18 mouse cellular contexts compared by ENCODE assay signal in the genomic region with DNA sequence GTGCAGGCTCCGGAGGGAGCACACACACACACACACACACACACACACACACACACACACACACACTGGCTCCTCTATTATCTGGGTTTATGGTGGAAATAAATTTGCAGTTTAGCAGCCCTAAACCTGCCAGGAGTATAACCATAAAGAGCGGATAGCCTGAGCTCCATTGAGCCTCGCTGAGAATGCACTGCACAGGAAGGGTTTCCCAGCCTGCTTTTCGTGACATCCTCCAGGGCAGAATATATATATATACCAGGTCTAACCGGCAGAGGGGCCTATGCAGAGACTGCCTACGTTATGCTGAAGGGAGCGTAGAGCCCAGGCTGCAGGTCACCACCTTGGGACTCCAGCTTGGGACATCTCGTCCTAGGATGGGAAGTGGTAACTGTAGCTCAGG. TPM values are rescaled to one million over a fixed set of nuclear protein-coding genes. Genes with fewer than 3 reads are reported as not detected.
DNase-seq lines count a peak whose midpoint lies in the region; ATAC-seq lines count a peak whose summit lies in the region.
"Had no signal": no experiment of that assay in that cellular context is flagged by ENCODE, and none has a peak within 500 bp of the region (broad histone marks: within the 10 kb centered on the region; RNA-seq: fewer than 3 reads in every experiment).

No protein-coding gene starts in this region.

- H3K4me3 ChIP-seq in heart, embryonic 11.5 days (ENCODE audit: low read depth, low read length): no peak overlapping the region
- H3K4me3 ChIP-seq in midbrain, embryonic 11.5 days (ENCODE audit: low read depth, low read length): no peak overlapping the region
- H3K4me3 ChIP-seq in midbrain, embryonic 15.5 days: no peak overlapping the region
- H3K4me3 ChIP-seq: forebrain, embryonic 15.5 days; heart, embryonic 15.5 days had no signal

- H3K36me3 ChIP-seq in heart, embryonic 11.5 days (ENCODE audit: control insufficient read depth, insufficient read depth, low read length): no peaks in the 10 kb centered on the region
- H3K36me3 ChIP-seq in midbrain, embryonic 11.5 days (ENCODE audit: control insufficient read depth, insufficient read depth, low read length): no peaks in the 10 kb centered on the region
- H3K36me3 ChIP-seq in midbrain, embryonic 15.5 days (replicated peaks): no peaks in the 10 kb centered on the region
- H3K36me3 ChIP-seq: forebrain, embryonic 15.5 days; heart, embryonic 15.5 days had no signal

- WGBS in heart, embryonic 11.5 days (ENCODE audit: insufficient replicate concordance): 54% methylated on average over 8 of the region's 8 CpGs
- WGBS in midbrain, embryonic 11.5 days: 75% methylated on average over 8 of the region's 8 CpGs
- WGBS in midbrain, embryonic 15.5 days: 74% methylated on average over 8 of the region's 8 CpGs

- H3K9ac ChIP-seq in heart, embryonic 11.5 days (ENCODE audit: low read depth, low read length): no peak overlapping the region
- no peak overlapping the region for H3K9ac ChIP-seq in midbrain, embryonic 11.5 days (ENCODE audit: low read length)
- no peak overlapping the region for H3K9ac ChIP-seq in midbrain, embryonic 15.5 days
- H3K9ac ChIP-seq: forebrain, embryonic 15.5 days; heart, embryonic 15.5 days had no signal

- H3K4me1 ChIP-seq in heart, embryonic 11.5 days (ENCODE audit: control insufficient read depth, insufficient read depth, low read length): peaks cover 12% of the 10 kb centered on the region
- peaks cover 9% of the 10 kb centered on the region; the same call in 1 of the 2 replicates for H3K4me1 ChIP-seq in midbrain, embryonic 11.5 days (ENCODE audit: control insufficient read depth, insufficient read depth, low read length)
- peaks cover 18% of the 10 kb centered on the region for H3K4me1 ChIP-seq in midbrain, embryonic 15.5 days

- DNase-seq in heart, adult 18-20 months: no peak
- no peak for DNase-seq in midbrain, embryonic 11.5 days (ENCODE audit: low spot score, missing footprints)
- no peak for DNase-seq in layer of hippocampus, postnatal 25 days (ENCODE audit: extremely low spot score in 1 of 2, low spot score in 1 of 2)
- DNase-seq: adrenal gland, postnatal 25 days; B cell, adult 2 months; cerebellum, adult 9-11 months; gastrocnemius, postnatal 10 days; kidney, postnatal 10 days; spleen, adult 18-20 months; thymus, postnatal 25 days had no signal

- no peak overlapping the region for H3K27ac ChIP-seq in heart, embryonic 11.5 days (ENCODE audit: low read depth, low read length)
- no peak overlapping the region for H3K27ac ChIP-seq in midbrain, embryonic 11.5 days (ENCODE audit: low read depth, low read length)
- no peak overlapping the region for H3K27ac ChIP-seq in midbrain, embryonic 15.5 days
- H3K27ac ChIP-seq: forebrain, embryonic 15.5 days; heart, embryonic 15.5 days; macrophage had no signal

- H3K4me2 ChIP-seq in heart, embryonic 11.5 days: no peak overlapping the region
- no peak overlapping the region for H3K4me2 ChIP-seq in midbrain, embryonic 11.5 days
- no peak overlapping the region for H3K4me2 ChIP-seq in midbrain, embryonic 15.5 days
- H3K4me2 ChIP-seq: forebrain, embryonic 15.5 days; heart, embryonic 15.5 days had no signal

- H3K9me3 ChIP-seq in heart, embryonic 11.5 days (replicated peaks; ENCODE audit: control insufficient read depth, low read length): no peaks in the 10 kb centered on the region
- no peaks in the 10 kb centered on the region for H3K9me3 ChIP-seq in midbrain, embryonic 11.5 days (ENCODE audit: control insufficient read depth, low read length)
- no peaks in the 10 kb centered on the region for H3K9me3 ChIP-seq in midbrain, embryonic 15.5 days
- H3K9me3 ChIP-seq: forebrain, embryonic 15.5 days; heart, embryonic 15.5 days had no signal

- peaks cover 12% of the 10 kb centered on the region for H3K27me3 ChIP-seq in heart, embryonic 11.5 days (ENCODE audit: control insufficient read depth, insufficient read depth, low read length)
- H3K27me3 ChIP-seq in midbrain, embryonic 11.5 days (ENCODE audit: control insufficient read depth, insufficient read depth, low read length): no peaks in the 10 kb centered on the region
- no peaks in the 10 kb centered on the region for H3K27me3 ChIP-seq in midbrain, embryonic 15.5 days (replicated peaks)

- ATAC-seq in heart, embryonic 11.5 days (replicated peaks; ENCODE audit: insufficient number of reproducible peaks, low FRiP score, low TSS enrichment): peak; percentile 19; the same call in 1 of the 2 replicates
- peak; percentile 1; the same call in 1 of the 2 replicates for ATAC-seq in midbrain, embryonic 11.5 days (ENCODE audit: low FRiP score)
- no peak for ATAC-seq in midbrain, embryonic 15.5 days (replicated peaks)
- 0 out of 2 replicates have a peak, but pooled peaks have one; percentile 11 for ATAC-seq in megakaryocyte-erythroid progenitor cell, adult 5-6 weeks (replicated peaks; ENCODE audit: low FRiP score, low TSS enrichment, poor library complexity, severe bottlenecking)
- ATAC-seq in granulocyte monocyte progenitor cell, adult 5-6 weeks (replicated peaks; ENCODE audit: poor library complexity, severe bottlenecking): no peak
- ATAC-seq: forebrain, embryonic 15.5 days had no signal

RNA-seq across cellular contexts. Expression of a gene that starts 52.0 kb away (rescaled TPM):
- polyA plus RNA-seq in heart, embryonic 11.5 days (2014; fragmentation: Nextera tagmentation; extraction: Ambion mirVana): 5.9 and 7.1 TPM in 2 replicates
- 10 to 100 TPM; 14.8 TPM for total RNA-seq in heart, adult 18-20 months (2021)
- 1.3 and 1.7 TPM in 2 replicates for polyA plus RNA-seq in midbrain, embryonic 11.5 days (2014; fragmentation: Nextera tagmentation; extraction: Ambion mirVana)
- polyA plus RNA-seq in midbrain, embryonic 15.5 days (2015; fragmentation: Nextera tagmentation; extraction: Ambion mirVana): 10.2 and 10.3 TPM in 2 replicates
- 0.10 TPM in 1 of 2 replicates, not detected in the other for total RNA-seq in megakaryocyte-erythroid progenitor cell, adult 5-6 weeks (2014; fragmentation: Nextera tagmentation)
- not detected in 2 replicates for total RNA-seq in megakaryocyte-erythroid progenitor cell, adult 5-6 weeks (2017)
- total RNA-seq in granulocyte monocyte progenitor cell, adult 5-6 weeks (2014; fragmentation: Nextera tagmentation): 0.19 TPM in 1 of 2 replicates, not detected in the other
- 0.09 and 0.10 TPM in 2 replicates for total RNA-seq in granulocyte monocyte progenitor cell, adult 5-6 weeks (2017)
- total RNA-seq in layer of hippocampus, postnatal 25 days (2021): 10 to 100 TPM; 16.8 to 21.2 TPM
- polyA plus RNA-seq: liver, embryonic 16.5 days; macrophage had no signal

Comparison
In these comparisons a context has a peak if more than half of its experiments do, and no peak if none do; other contexts are left out.
1. ATAC-seq: peak in heart, embryonic 11.5 days (single experiment), midbrain, embryonic 11.5 days (single experiment) and megakaryocyte-erythroid progenitor cell, adult 5-6 weeks (single experiment); none in midbrain, embryonic 15.5 days (single experiment) and granulocyte monocyte progenitor cell, adult 5-6 weeks (single experiment).
2. RNA of a gene that starts 52.0 kb away (total RNA-seq): 16.8 to 21.2 TPM in layer of hippocampus, postnatal 25 days and 14.8 TPM in heart, adult 18-20 months; 0.09 to 0.19 TPM in granulocyte monocyte progenitor cell, adult 5-6 weeks and 0.10 TPM in megakaryocyte-erythroid progenitor cell, adult 5-6 weeks; every median in the first group is over 10 times any median in the second.